ENCODE assay signal across 27 mouse cellular contexts in the genomic region with DNA sequence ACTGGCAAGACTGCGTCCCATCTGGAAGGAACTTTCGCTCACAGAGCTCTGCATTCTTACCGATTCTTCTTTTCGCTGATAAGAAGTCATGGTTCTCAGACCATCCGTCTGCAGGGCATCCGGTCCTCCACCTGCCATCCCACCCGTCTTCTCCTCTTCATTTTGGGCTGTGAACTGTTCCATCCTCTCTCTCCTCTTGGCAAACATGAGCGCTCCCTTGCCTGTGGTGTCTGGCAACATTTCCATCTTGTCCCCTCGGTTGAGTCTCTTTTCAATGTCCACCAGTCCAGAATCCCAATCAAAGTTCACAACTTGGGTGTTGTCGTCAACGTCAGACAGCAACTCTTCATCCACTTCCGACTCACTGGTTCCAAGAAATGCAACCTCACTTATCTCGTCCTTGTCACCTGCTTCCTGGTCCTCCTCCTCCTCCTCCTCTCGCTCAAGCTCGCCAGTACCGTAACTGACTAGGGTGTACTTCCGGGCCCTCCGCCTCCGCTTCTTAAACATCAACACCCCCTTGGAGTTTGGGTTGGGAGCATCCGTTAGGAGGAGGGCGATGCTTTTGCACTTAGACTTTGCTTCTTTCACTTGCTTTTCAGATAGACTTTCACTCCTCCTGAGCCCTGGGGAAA.
A peak's percentile ranks its signal among the peaks of the same experiment; 100 is the strongest.
DNase-seq lines count a peak whose midpoint lies in the region; ATAC-seq and TF ChIP-seq lines count a peak whose summit lies in the region.
"Had no signal": no experiment of that assay in that cellular context is flagged by ENCODE, and none has a peak within 500 bp of the region (broad histone marks: within the 10 kb centered on the region; RNA-seq: fewer than 3 reads in every experiment).

No protein-coding gene starts in this region.

- H3K9ac ChIP-seq in liver, embryonic 12.5 days: no peak overlapping the region
- no peak overlapping the region for H3K9ac ChIP-seq in liver, postnatal 0 days (replicated peaks)
- H3K9ac ChIP-seq in liver, embryonic 13.5 days: no peak overlapping the region
- H3K9ac ChIP-seq: hindbrain, embryonic 12.5 days; intestine, embryonic 15.5 days; limb, embryonic 13.5 days; midbrain, embryonic 13.5 days; neural tube, embryonic 13.5 days; stomach, embryonic 15.5 days had no signal

- peak overlapping the region; percentile 43 for H3K4me2 ChIP-seq in liver, embryonic 12.5 days
- H3K4me2 ChIP-seq in liver, postnatal 0 days (ENCODE audit: low read depth, low read length): no peak overlapping the region
- H3K4me2 ChIP-seq in liver, embryonic 13.5 days: no peak overlapping the region
- H3K4me2 ChIP-seq: hindbrain, embryonic 12.5 days; intestine, embryonic 15.5 days; limb, embryonic 13.5 days; midbrain, embryonic 13.5 days; neural tube, embryonic 13.5 days; stomach, embryonic 15.5 days had no signal

- no peaks in the 10 kb centered on the region; the same call in 1 of the 2 replicates for H3K27me3 ChIP-seq in liver, embryonic 12.5 days (replicated peaks)
- no peaks in the 10 kb centered on the region for H3K27me3 ChIP-seq in liver, postnatal 0 days (ENCODE audit: insufficient read depth, low read length)
- no peaks in the 10 kb centered on the region for H3K27me3 ChIP-seq in G1E (ENCODE audit: insufficient read depth, low read length)
- H3K27me3 ChIP-seq in liver, embryonic 13.5 days: no peaks in the 10 kb centered on the region
- H3K27me3 ChIP-seq: hindbrain, embryonic 12.5 days; intestine, embryonic 15.5 days; limb, embryonic 13.5 days; midbrain, embryonic 13.5 days; neural tube, embryonic 13.5 days; stomach, embryonic 15.5 days had no signal

- DNase-seq in liver, postnatal 0 days: no peak
- no peak for DNase-seq in G1E (ENCODE audit: low spot score)
- no peak for DNase-seq in liver, embryonic 13.5 days
- no peak for DNase-seq in Muller cell, postnatal 12 days (ENCODE audit: inconsistent ontology term)
- no peak for DNase-seq in heart, adult 9 months (ENCODE audit: low spot score in 2 of 2)
- DNase-seq: adrenal gland, adult 8-10 months; B cell, adult 2 months; cerebellum, adult 2 months; cerebellum, postnatal 14 days; gastrocnemius, postnatal 25 days; heart, adult 2 months; heart, postnatal 14 days; kidney, adult 2 months; kidney, postnatal 36 days; lung, postnatal 36 days; thymus, adult 18-20 months had no signal

- H3K4me3 ChIP-seq in liver, embryonic 12.5 days: no peak overlapping the region
- H3K4me3 ChIP-seq in liver, postnatal 0 days (ENCODE audit: low read depth, low read length): no peak overlapping the region
- H3K4me3 ChIP-seq in G1E (ENCODE audit: low read depth, low read length): no peak overlapping the region
- H3K4me3 ChIP-seq in liver, embryonic 13.5 days (replicated peaks): no peak overlapping the region
- H3K4me3 ChIP-seq: heart, adult 2 months; hindbrain, embryonic 12.5 days; intestine, embryonic 15.5 days; layer of hippocampus, adult 2 months; limb, embryonic 13.5 days; megakaryocyte, embryonic 14.5 days; midbrain, embryonic 13.5 days; neural tube, embryonic 13.5 days; stomach, embryonic 15.5 days had no signal

- 45% methylated on average over 21 of the region's 21 CpGs for WGBS in liver, embryonic 12.5 days (ENCODE audit: insufficient replicate concordance)
- 72% methylated on average over 21 of the region's 21 CpGs for WGBS in liver, postnatal 0 days (ENCODE audit: insufficient replicate concordance)
- WGBS in liver, embryonic 13.5 days (ENCODE audit: insufficient replicate concordance): 41% methylated on average over 21 of the region's 21 CpGs

- no peaks in the 10 kb centered on the region for H3K36me3 ChIP-seq in liver, embryonic 12.5 days
- H3K36me3 ChIP-seq in liver, postnatal 0 days (replicated peaks; ENCODE audit: insufficient read depth, low read length): no peaks in the 10 kb centered on the region
- H3K36me3 ChIP-seq in G1E (replicated peaks): no peaks in the 10 kb centered on the region
- no peaks in the 10 kb centered on the region for H3K36me3 ChIP-seq in liver, embryonic 13.5 days
- H3K36me3 ChIP-seq: hindbrain, embryonic 12.5 days; midbrain, embryonic 13.5 days; neural tube, embryonic 13.5 days; stomach, embryonic 15.5 days had no signal

- no peaks in the 10 kb centered on the region for H3K9me3 ChIP-seq in liver, embryonic 12.5 days (replicated peaks)
- no peaks in the 10 kb centered on the region for H3K9me3 ChIP-seq in liver, postnatal 0 days (ENCODE audit: low read length)
- H3K9me3 ChIP-seq in G1E (replicated peaks): no peaks in the 10 kb centered on the region
- H3K9me3 ChIP-seq in liver, embryonic 13.5 days (replicated peaks): no peaks in the 10 kb centered on the region
- H3K9me3 ChIP-seq: hindbrain, embryonic 12.5 days; intestine, embryonic 15.5 days; limb, embryonic 13.5 days; midbrain, embryonic 13.5 days; neural tube, embryonic 13.5 days; stomach, embryonic 15.5 days had no signal

- H3K27ac ChIP-seq in liver, embryonic 12.5 days: no peak overlapping the region
- no peak overlapping the region for H3K27ac ChIP-seq in liver, postnatal 0 days (ENCODE audit: low read depth)
- H3K27ac ChIP-seq in liver, embryonic 13.5 days: no peak overlapping the region
- H3K27ac ChIP-seq: hindbrain, embryonic 12.5 days; hindbrain, postnatal 0 days; intestine, embryonic 15.5 days; layer of hippocampus, adult 2 months; limb, embryonic 13.5 days; midbrain, embryonic 13.5 days; neural tube, embryonic 13.5 days; stomach, embryonic 15.5 days had no signal

- no peak for TF ChIP-seq CTCF in liver, postnatal 0 days (IDR thresholded peaks at IDR 0.05; ENCODE audit: low read depth)
- TF ChIP-seq CTCF in G1E (IDR thresholded peaks at IDR 0.05; ENCODE audit: low read depth, low read length): no peak

- no peak for TF ChIP-seq EP300 in liver, postnatal 0 days (IDR thresholded peaks at IDR 0.05; ENCODE audit: low read depth)

- peak; percentile 74 for ATAC-seq in liver, embryonic 12.5 days
- no peak for ATAC-seq in liver, postnatal 0 days
- ATAC-seq in G1E (ENCODE audit: extremely low read depth, insufficient number of reproducible peaks, low FRiP score, poor library complexity, severe bottlenecking): peak; percentile 28; the same call in 1 of the 2 replicates
- ATAC-seq in liver, embryonic 13.5 days (ENCODE audit: low read depth): peak; percentile 70
- ATAC-seq: forebrain, embryonic 14.5 days; hindbrain, postnatal 0 days; intestine, embryonic 15.5 days; midbrain, embryonic 13.5 days had no signal

- peaks cover 19% of the 10 kb centered on the region for H3K4me1 ChIP-seq in liver, embryonic 12.5 days
- peaks cover 8% of the 10 kb centered on the region for H3K4me1 ChIP-seq in liver, postnatal 0 days (ENCODE audit: insufficient read depth)
- H3K4me1 ChIP-seq in G1E (ENCODE audit: insufficient read depth, low read depth, low read length): no peaks in the 10 kb centered on the region
- H3K4me1 ChIP-seq in liver, embryonic 13.5 days (replicated peaks): peaks cover 13% of the 10 kb centered on the region
- H3K4me1 ChIP-seq: neural tube, embryonic 13.5 days had no signal
